Mouse (Mus musculus): Measurements from ENCODE around the gene Crk.
A peak's percentile ranks its signal among the peaks of the same experiment; 100 is the strongest.

The Crk gene

DNA sequence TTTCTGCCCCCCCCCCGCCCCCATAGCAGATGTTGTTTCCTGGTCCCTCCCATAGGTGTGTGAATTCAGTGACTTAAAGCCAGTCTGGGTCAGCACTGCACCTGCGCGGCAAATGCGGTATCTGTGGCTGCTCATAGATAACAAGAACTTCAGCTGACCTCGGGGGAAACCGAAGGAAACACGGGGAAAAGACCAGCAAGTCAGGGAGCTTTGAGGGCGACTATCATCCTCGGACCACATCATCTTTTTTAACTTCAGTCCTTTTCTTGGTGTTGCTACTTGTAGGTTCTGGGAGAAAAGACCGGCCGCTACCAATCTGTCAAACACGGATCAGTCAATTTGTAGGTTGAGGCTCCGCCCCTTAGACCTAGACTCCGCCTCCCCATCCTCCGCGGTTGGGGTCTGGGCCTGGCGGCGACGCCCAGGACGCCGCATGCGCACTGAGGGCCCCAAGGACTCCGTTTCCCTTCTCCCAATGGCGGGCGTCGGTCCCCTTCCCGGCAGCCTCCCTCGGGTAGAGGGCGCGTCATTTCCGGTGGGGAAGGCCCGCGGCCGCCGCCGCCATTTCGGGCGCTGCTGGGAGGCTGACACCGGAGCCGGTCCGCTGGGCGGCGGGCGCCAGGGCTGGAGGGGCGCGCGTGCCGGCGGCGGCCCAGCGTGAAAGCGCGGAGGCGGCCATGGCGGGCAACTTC lies at the start of gene Crk:
Gene Crk (plus strand): TSS at position 513 of the 692 bp plus-strand sequence.
- peak; percentile 100 for DNase-seq

DNA sequence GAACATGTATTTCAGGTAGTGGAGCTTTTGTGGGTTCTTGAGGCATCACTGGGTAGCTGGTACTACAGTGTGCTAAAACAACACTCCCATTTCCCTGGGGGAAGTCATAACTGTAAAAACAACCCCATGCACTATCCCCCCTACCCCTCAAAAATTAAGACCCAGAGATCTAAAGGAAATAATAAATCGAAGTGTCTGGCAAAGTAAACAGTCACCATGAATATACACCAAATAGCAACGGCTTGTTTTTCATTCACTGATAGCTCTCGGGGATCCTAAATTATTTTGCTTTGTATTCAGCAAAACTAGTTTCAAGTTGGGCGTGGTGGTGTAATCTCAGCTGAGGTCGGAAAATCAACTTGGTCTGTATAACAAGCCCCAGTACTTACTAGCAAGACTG lies 49.0 kb upstream of the Crk start:
- no peak for DNase-seq

DNA sequence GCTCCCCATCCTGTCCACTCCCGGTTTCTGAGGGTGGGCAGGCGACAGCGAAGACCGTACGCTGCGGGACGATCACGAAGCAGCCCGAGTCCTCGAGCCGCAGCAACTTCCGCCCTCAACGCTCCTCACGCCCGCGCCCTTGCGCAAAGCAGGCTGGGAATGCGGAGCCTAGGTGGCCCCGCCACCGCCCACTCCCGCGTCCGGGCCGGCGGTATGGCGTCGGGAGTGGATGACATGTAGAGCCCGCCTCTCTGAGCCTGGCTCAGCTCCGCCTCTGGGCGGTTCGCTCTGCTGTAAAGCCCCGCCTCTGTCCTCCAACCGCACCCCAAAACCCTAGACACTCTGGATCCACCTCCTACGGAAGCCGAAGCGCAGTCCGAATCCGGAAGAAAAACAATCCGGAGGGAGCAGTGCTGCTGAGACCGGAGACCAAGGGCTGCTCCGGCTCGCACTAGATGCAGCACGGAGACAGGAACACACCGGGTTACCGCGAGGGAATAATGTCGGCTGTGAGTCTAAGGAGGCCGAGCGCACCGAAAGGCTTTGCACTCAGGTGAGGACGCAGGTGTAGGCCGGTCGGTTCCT lies 48.3 kb upstream of the Crk start, which contains the start of gene Inpp5k:
Gene Inpp5k (plus strand): TSS at position 344 of the 585 bp plus-strand sequence.
- DNase-seq: peak; percentile 94

DNA sequence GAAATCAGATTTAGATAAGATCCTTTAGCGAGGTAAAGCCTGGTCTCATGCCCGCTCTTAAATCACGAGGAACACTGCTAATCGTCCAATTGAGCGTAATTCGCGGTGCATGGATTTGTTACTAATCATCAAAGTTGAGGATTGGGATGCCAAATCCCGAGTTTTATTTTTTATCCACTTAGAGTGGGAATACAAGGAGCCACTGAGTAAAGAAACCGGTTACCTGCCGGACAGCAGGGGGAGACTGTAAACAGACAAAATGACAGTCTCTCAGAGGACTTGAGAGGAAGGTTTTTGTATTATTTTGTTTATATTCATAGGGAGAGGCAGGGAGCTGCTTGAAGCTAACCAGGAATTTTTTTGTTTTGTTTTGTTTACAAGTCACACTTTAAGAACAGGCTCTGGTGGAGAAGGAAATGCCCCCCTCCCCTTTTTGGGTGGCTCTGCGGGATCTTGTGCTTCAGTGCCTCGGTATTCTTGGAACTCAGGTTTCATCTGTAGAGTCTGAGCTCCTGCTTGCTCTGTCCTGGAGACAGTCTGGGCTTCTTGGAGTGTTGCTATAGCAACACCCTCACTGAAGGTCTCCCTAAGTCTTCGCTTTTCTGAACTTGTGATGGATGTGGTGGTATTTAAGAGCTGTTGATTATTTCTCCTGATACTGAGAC lies 47.4 kb upstream of the Crk start:
- peak; percentile 48 for DNase-seq

DNA sequence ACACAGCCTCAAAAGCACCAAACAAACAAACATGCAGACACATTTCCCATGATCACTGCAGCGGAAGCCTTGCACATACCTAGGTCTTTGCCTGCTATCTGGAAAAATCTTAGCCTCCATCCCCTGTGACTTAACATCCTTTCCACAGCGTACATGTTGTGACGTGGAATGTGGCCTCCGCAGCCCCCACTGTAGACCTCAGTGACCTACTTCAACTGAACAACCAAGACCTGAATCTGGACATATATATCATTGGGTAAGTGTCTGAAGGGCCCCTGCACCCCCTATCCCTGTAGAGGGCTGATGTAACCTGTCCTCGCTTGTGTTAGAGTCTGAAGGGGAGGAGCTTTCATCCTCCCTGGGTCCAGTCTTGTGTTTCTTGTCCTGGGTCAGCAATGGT lies 46.1 kb upstream of the Crk start:
- DNase-seq: no peak

DNA sequence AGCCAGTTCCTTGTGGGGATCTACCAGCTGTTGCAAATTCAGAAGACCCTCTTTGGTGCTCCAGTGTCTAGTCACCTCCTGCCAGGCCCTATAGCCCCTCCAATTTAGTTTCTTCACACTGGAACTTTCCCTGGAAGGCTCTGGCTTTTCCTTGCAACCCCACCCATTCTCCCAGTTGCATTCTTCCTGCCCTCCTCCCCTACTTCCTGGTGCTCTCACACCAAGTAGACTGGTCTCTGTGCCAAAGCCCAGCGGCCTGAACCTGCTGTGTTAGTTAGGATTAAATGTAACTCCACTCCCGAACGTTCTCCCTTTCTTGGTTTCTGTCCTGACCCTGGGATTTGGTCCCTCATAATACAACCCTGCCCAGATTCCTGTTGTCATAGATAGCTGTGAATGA lies 44.3 kb upstream of the Crk start:
- DNase-seq: no peak

DNA sequence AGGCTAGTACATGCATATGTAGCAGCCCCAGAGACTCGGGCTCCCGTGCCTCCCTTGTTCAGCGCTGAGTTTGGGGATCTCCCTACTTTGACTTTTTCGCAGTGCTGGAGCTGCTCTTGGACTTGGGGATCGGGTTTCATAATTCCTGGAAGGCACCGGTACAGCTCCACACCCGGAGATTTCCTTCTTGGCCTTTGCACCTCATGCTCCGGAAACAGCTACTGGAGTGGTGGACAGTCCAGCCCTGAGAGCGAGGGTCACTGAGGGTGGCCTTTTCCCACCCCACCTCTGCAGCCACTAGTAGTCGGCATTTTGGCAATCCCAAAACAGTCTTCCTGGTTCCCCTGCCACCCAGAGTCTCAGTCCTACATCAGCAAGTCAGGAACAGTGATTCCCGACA lies 43.7 kb upstream of the Crk start:
- no peak for DNase-seq

DNA sequence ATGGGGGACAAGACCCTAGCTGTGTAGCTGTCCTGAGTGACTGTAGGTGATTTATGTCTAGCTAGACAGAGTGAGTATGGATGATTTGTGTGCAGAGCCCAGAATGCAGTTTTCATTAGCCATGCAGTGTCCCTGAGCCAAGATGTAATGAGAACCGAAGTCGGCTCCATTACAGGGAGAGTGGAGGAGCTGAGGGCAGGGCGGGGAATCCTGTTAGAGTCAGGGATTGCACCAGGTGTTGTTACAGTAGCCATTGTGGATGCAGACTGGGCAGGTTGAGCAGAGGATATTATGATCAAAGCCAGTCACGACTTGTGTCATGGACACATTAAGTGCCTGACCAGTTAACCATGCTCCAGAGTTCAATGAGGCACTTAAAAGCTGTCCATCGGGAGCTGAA lies 35.7 kb upstream of the Crk start:
- no peak for DNase-seq

DNA sequence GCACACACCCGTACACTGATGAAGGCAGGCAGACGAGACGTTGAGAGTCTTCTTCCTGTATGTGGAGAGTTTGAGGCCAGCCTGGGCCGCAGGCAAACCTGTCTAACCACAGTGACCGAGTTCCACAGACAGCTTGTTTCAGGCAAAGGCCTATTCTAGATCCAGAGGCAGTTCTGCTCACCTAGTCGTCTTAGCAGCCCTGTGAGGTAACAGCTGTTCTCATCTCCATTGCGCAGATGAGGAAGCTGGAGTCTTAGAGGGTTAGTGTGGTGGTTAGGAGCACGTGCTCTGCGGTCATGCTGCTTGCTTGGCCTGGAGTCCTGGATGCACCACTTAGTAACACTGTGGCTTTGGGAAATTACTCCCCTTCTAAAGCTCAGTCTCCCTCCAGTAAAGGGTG lies 34.4 kb upstream of the Crk start:
- peak; percentile 54 for DNase-seq

DNA sequence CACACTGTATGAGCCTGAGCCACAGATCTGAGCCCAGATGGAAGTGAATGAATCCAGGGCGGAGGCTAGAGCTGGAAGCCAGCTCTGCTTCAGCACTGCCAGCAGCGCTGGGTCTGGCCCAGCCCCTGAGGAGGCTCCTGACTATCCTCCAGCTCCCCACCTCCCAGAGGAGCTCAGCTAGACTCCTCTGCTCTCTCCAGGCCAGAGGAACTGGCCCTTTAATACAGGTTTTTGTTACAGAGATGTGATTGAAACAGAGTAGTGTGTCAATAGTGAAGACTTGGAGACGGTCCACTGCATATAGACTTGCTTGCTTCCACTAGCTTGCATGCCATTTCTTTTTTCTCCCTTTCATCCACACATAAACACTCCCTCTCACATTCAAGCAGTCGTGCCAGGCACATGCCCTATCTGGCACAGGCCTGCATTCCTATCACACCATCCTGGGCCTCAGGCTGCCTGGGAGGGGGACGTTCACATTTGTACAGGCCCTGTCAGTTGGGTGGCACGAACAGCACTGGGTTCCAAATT lies 31.3 kb upstream of the Crk start:
- DNase-seq: no peak

DNA sequence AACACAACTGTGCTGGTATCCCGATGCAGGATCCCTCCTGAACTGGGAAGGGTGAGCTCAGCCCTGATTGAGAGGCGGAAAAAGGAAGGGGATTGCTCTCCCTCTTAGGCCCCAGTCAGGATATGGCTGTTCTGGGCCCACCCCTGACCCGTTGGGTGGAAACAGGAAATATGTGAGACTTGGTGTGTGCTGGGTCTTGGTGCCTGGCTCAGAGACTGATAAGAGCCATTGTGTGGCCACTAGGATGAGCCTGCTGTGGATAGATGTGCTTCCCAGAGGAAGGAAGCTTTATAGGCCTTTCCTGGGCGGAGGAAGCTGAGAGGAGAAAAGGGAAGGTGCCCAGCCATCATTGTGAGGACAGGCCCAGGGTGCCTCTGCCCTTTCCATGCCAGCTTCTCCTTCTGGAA lies 29.9 kb upstream of the Crk start:
- DNase-seq: no peak

DNA sequence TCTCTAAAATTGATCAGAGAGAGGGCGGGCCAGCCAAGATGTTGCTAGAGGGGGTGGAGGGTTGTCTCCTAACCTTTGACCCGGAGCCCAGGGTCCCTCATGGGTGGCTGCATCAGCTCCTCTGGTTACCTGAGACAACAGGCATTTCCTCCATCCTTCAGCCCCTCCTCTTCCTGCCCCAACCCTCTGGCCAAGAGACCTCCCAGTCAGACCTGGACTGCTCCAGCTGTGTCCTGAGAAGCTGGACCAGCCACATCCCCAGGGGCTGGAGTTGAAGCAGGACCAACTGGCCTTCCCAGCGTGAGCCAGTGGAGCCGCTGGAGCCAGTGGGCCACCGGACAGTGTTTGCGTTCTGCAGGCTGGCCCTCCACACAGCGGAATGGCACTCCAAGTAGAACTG lies 28.7 kb upstream of the Crk start, which contains the start of gene Myo1c:
Gene Myo1c (plus strand): TSS at position 194 of the 400 bp plus-strand sequence.
- DNase-seq: no peak

DNA sequence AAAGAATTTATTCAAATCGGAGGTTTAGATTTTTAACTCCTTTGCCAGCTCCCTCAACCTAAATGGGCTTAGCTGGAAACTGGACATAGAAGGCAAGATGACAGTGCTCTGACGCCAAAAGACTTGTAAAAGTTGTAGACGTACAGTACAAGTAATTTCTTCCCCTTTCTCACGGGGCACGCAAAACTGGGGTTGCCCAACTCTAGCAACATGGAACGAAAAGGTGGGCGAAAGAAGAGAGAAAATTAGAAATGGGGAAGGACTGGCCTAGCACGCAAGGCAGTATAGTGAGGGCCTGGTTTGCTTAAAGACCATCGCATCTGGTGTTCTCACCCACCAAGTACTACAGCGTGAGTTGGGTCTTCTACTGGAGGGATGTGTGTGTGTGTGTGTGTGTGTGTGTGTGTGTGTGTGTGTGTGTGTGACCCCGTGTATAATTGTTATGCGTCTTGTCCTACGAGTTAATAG lies 28.1 kb upstream of the Crk start:
- DNase-seq: no peak

DNA sequence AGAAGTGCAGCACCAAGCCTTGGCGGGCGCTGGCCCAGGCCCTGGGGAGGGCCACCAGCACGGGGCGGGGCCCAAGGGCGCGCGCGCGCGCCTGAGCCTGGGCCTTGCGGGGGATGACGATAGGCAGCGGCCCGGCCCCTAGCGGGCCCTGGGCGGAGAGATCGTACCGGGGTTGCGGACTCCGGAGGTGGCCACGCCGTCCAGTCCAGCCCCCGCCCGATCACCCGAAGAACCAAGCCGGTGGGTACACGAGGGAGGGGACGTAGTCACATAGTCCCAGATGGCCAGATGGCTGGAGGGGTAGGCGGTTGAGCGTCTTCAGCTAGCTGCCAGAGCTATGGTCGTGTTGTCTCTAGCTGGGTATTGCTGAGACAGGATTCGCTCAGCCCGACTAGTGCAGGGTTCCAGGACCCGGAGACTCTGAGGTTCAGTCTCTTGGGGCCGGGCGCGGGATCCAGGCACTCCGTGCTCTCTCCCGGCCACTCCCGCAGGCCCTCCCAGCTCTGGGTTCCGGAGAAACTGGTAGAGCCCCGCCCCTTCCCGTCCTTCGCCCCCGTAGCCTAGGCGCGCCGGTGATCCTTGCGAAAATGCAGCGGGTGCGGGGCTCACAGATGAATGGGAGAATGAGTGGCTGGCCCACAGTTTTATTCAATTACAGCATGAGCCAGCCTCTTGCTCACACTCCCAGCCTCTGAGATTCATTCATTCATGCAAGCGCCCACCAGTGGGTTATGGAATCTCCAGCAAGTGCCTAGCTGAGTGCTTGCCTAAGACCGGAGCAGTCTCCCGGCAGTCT lies 27.4 kb upstream of the Crk start:
- peak; percentile 77 for DNase-seq

DNA sequence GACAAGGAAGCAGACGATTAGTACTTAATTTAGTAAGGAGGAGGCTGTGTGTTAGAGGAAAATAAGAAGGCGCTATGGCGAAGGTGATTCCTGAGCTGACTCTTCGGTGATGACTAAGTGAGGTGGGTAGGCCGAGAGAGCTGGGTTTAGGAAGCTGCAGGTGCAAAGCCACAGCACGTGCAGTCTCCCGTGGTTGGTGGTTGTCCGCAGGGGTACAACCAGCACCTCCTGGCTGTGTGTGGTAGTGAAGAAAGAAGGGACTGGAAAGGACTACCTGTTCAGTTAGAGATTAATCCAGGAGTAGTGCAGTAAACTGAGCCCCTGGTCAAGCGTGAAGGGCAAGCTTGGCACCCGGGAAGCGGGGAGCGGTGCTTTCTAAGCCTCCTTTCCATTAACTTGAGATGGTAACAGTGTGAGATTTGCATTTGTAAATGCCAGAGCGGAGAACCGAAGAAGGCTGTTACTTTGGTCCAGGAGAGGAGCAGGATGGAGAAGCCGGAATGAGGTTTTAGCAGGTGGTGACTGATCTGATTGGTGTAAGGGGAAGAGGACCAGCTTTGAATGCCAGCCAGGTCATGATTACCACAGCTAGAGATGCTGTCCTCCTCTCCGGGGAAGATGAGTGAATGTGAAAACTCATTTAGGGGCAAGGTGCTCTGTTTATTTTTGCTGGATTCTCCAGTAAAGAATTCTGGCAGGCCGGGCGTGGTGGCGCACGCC lies 26.7 kb upstream of the Crk start:
- peak; percentile 72 for DNase-seq

DNA sequence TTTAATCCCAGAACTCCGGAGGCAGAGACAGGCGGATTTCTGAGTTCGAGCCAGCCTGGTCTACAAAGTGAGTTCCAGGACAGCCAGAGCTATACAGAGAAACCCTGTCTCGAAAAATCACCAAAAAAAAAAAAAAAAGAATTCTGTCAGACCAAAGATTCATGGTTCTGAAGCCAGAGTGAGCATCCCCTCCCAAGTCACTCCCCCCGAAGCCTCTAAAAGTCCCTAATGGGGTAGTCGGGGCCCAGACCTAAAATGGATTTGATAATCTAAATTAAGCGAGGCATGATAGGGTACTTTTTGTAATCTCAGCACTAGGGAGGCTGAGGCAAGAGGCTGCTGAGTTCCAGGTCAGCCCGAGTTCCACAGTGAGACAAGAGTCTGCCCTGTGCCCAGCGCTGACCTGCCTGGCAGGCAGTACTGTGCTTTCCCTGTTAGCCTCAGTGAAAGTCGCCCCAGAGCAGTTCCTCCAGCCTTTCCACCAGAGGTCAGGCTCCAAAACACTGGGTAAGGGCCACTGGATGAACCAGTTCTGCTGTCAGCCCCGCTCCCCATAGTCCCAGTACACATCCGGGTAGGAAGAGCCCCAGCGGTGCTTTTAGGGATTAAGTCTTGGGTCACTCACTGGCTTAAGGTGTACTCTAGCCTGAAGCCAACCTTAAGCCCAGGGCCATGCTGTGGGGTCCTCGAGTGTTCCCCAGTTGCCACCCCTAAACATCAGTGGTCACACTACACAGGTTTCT lies 25.9 kb upstream of the Crk start:
- DNase-seq: peak; percentile 34

DNA sequence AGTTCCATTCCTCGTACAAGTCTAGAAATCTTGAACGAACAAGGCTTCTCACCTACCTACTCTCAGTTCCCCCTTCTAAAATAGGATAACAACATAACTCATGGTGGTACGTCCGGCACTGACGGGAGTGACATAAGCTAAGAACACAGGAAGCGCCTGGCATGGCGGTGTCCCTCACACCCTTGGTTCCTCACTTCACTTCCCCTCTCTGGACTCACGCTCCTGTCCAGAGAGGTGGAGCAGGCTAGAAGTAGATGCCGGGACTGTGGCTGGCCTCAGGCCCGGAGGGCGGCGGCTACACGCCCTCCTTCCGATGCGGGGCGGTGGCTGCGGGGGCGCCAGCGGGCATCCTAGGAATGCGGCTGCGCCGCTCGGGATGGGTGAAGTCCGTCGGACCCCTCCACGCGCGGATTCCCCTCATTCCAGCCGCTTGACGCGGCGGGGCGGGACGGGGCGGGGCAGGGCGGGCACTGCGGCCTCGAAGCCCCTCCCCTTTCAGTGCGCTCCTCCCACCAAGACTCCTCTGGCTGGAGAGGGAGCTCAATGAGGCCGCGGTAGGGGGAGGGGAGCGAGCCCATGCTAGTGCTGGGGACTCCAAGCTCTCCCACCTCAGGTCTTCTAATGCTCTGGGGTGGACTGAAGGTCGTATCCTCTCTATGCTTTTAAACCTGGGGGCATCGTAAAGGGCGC lies 25.1 kb upstream of the Crk start:
- peak; percentile 86 for DNase-seq

DNA sequence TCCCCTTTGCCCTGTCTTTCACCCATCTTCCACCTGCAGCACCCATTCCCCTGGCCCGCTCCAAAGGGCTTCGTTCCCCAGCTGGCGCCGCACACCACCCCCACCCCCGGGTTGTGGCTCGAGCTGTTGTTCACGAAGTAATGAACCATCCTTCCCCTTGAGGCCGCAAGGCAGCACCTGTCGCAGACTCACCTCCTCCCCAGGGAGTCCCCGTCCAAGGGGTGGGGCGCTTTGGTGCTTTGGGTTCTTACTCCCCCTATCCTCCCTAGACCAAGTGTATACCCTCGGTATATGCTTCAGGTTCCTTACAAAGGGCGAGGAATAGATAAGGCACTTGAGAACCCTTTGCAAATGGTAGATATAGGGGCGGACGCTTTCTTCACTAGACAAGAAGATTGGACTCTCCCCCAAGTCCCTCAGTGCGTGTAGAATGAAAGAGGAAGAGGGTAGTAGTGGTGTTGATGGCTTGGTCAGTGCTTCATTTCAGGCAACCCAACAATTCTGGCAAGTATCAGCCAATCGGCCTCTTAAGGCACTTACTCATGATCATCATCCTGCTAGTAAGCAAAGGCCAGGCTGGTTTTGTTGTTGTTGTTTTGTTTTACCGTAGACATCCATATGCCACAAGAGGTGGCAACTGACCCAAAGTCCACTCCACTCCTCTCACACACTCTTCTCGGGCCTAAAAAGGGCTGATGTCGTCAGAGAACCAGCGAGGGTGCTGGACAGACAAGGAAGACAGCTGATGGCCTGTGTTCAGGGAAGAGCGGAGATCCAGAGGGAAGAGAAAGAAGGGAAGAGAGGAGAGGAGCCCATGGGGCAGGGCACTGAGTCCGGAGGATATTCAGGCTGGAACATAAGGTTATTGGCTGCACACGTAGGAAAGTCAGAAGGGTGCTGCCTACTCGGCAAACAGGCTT lies 24.3 kb upstream of the Crk start:
- DNase-seq: peak; percentile 75

DNA sequence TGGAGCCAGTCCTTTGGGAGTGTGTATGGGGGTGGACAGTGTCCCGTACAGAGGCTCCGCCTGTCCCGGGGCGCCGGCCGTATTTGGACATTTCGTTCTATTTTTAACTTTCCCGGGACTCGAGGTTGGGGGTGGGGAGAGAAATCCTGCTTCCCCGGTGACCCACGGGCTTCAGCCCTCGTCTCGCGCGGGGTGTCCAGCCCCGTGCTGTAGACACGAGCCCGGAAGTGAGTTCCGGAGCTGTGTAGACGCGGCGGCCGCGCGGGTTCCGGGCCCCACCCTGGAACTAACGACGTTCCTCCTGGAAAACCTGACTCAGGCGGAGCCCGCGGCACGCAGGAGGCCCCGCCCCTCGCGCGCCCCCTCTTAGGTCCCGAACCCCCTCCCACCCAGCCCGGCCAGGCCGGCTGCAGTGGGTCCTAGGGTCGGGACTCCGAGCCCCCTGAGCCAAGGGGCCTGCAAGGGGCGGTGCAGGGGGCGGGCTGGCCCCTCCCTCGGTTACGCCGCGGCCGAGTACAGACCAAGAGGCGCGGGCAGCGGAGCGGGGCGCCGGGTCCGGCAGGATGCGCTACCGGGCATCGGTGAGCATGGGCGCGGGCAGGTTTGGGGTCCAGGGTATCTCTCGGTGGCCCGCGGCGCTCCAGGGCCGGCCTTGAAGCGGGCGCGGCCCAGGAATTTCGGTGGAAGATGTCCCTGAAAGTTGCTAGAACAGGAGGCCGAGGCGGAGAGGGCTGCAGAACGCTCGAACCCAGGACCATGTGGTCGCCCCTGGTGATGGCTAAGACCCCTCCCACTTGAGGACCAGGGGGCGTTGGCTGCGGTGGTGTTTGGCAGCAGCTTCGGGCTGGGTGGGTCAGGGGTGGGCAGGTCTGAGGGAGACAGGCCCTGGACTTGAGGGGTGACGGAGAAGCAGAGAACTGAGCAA lies 23.2 kb upstream of the Crk start:
- peak; percentile 72 for DNase-seq
